ENCODE assay signal across 8 mouse cellular contexts in the genomic region with DNA sequence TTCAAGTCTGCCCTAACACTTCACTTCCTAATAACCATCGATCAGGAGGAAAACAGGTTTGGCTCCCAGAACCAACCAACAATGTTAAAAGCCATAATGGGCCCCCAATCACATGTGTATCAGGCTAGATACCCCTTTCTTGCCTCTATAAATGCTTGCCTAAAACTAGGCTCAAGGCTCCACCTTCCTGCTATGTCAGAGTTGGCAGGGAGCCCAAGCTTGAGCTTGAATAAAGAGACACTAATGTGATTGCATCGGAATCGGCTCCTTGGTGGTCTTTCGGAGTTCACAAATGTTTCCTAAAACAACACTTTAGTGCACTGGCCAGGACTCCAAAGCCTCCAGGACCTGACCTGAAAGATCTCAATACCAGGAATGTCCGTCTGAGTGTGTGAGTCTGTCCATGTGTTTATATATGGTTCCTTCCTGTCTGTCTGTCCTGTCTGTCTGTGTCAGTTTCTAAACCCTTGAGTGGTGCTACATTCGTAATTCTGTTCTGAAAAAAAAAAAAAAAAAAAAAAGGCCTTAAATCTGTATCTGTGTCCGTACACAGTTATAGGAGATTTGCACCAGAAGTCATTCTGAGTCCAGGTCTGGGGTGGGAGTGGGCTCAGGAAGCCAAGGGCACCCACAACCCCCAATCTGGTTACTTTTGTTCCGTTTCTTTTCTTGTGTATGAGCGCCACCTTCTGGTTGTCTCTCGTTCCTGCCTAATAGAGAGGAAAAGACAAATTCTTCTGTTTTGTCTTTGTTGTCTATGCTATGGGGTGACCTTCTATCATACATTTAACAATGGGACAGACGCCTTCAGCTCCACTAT. TPM values are rescaled to one million over a fixed set of nuclear protein-coding genes. Genes with fewer than 3 reads are reported as not detected.
DNase-seq lines count a peak whose midpoint lies in the region; ATAC-seq and TF ChIP-seq lines count a peak whose summit lies in the region.

No protein-coding gene starts in this region.

- no peaks in the 10 kb centered on the region for H3K4me1 ChIP-seq in spleen, adult 2 months (ENCODE audit: control insufficient read depth, insufficient read depth, insufficient read length)
- H3K4me1 ChIP-seq in forebrain, postnatal 0 days (ENCODE audit: insufficient read depth) = no peaks in the 10 kb centered on the region
- H3K4me1 ChIP-seq in midbrain, embryonic 11.5 days (ENCODE audit: control insufficient read depth, insufficient read depth, low read length) = no peaks in the 10 kb centered on the region

- H3K4me2 ChIP-seq in forebrain, postnatal 0 days (ENCODE audit: low read depth) = peak overlapping the region; percentile 45
- H3K4me2 ChIP-seq in midbrain, embryonic 11.5 days = peak overlapping the region; percentile 22

- H3K27me3 ChIP-seq in spleen, adult 2 months (ENCODE audit: control insufficient read depth, insufficient read depth, low read length) = no peaks in the 10 kb centered on the region
- no peaks in the 10 kb centered on the region for H3K27me3 ChIP-seq in forebrain, postnatal 0 days (ENCODE audit: insufficient read depth, low read length)
- no peaks in the 10 kb centered on the region for H3K27me3 ChIP-seq in midbrain, embryonic 11.5 days (ENCODE audit: control insufficient read depth, insufficient read depth, low read length)

- DNase-seq in spleen, adult 2 months (ENCODE audit: low read depth in 1 of 2, low spot score in 2 of 2) = peak in 1 of 2 experiments; percentile 1
- DNase-seq in spleen, postnatal 4 days (ENCODE audit: low spot score in 2 of 2) = no peak
- DNase-seq in cerebellum, adult 18-20 months = peak; percentile 30 to 48
- DNase-seq in forebrain, postnatal 0 days = peak; percentile 91
- peak; percentile 86 for DNase-seq in hindlimb bud, embryonic 11.5 days (ENCODE audit: extremely low spot score, low read depth, low spot score)
- peak; percentile 61 to 63 for DNase-seq in left cerebral cortex, postnatal 25 days (ENCODE audit: low spot score in 2 of 2)
- peak; percentile 98 for DNase-seq in midbrain, embryonic 11.5 days (ENCODE audit: low spot score, missing footprints)
- peak; percentile 34 for DNase-seq in telencephalon, adult 2 months (ENCODE audit: low read depth, low spot score)

- peak; percentile 95 for ATAC-seq in forebrain, postnatal 0 days
- ATAC-seq in midbrain, embryonic 11.5 days (ENCODE audit: low FRiP score) = peak; percentile 93

- no peak overlapping the region for H3K27ac ChIP-seq in spleen, adult 2 months (ENCODE audit: insufficient read depth, low read length)
- H3K27ac ChIP-seq in forebrain, postnatal 0 days (ENCODE audit: low read depth, low read length) = peak overlapping the region; percentile 60
- no peak overlapping the region for H3K27ac ChIP-seq in midbrain, embryonic 11.5 days (ENCODE audit: low read depth, low read length)

- H3K9me3 ChIP-seq in forebrain, postnatal 0 days (ENCODE audit: low read length) = no peaks in the 10 kb centered on the region
- no peaks in the 10 kb centered on the region for H3K9me3 ChIP-seq in midbrain, embryonic 11.5 days (ENCODE audit: control insufficient read depth, low read length)

- no peak overlapping the region for H3K4me3 ChIP-seq in spleen, adult 2 months (ENCODE audit: extremely low read depth, insufficient read depth, insufficient read length)
- H3K4me3 ChIP-seq in forebrain, postnatal 0 days (ENCODE audit: low read depth, low read length) = peak overlapping the region; percentile 25
- H3K4me3 ChIP-seq in midbrain, embryonic 11.5 days (ENCODE audit: low read depth, low read length) = peak overlapping the region; percentile 1; the same call in 1 of the 2 replicates

- TF ChIP-seq CTCF in spleen, adult 2 months (IDR thresholded peaks at IDR 0.05; ENCODE audit: extremely low read depth, insufficient read depth, insufficient read length, insufficient replicate concordance) = peak; percentile 30; the same call in 1 of the 2 replicates
- peak; percentile 85 for TF ChIP-seq CTCF in forebrain, postnatal 0 days (IDR thresholded peaks at IDR 0.05; ENCODE audit: low read depth)

- peak overlapping the region; percentile 51 for H3K9ac ChIP-seq in forebrain, postnatal 0 days
- H3K9ac ChIP-seq in midbrain, embryonic 11.5 days (ENCODE audit: low read length) = peak overlapping the region; percentile 24

- TF ChIP-seq POLR2A in spleen, adult 2 months (IDR thresholded peaks at IDR 0.05; ENCODE audit: low read depth, low read length) = no peak

- no peaks in the 10 kb centered on the region for H3K36me3 ChIP-seq in spleen, adult 2 months (ENCODE audit: control insufficient read depth, insufficient read depth, low read length)
- no peaks in the 10 kb centered on the region for H3K36me3 ChIP-seq in forebrain, postnatal 0 days (ENCODE audit: insufficient read depth)
- H3K36me3 ChIP-seq in midbrain, embryonic 11.5 days (ENCODE audit: control insufficient read depth, insufficient read depth, low read length) = no peaks in the 10 kb centered on the region

- intact Hi-C loops in left cerebral cortex, postnatal 25 days (cut with DNase I) = no loop called here

- 38% methylated on average over 11 of the region's 11 CpGs for WGBS in spleen, adult 2 months
- 16% methylated on average over 11 of the region's 11 CpGs for WGBS in forebrain, postnatal 0 days
- WGBS in midbrain, embryonic 11.5 days = 40% methylated on average over 11 of the region's 11 CpGs

RNA-seq across cellular contexts. Expression of gene Gm26661, which starts 42.2 kb away (rescaled TPM):
- polyA plus RNA-seq in spleen, adult 2 months (2012; rRNA removed) = not detected in 2 replicates
- total RNA-seq in forebrain, postnatal 0 days (2014; rRNA removed) = not detected in 2 replicates
- polyA plus RNA-seq in forebrain, postnatal 0 days (2015; fragmentation: Nextera tagmentation; extraction: Ambion mirVana) = not detected in 2 replicates
- not detected for total RNA-seq in left cerebral cortex, postnatal 25 days (2021)
- polyA plus RNA-seq in midbrain, embryonic 11.5 days (2014; fragmentation: Nextera tagmentation; extraction: Ambion mirVana) = not detected in 2 replicates

Comparison
In these comparisons a context has a peak if more than half of its experiments do, and no peak if none do; other contexts are left out.
1. DNase-seq: peak in cerebellum, adult 18-20 months (2 of 2), forebrain, postnatal 0 days (single experiment), hindlimb bud, embryonic 11.5 days (single experiment), left cerebral cortex, postnatal 25 days (2 of 2), midbrain, embryonic 11.5 days (single experiment) and telencephalon, adult 2 months (single experiment); none in spleen, postnatal 4 days (0 of 2).